Mouse (Mus musculus) heart, embryonic 14.5 days (tissue): ENCODE measurements around the gene Ptprk. TPM values are rescaled to one million over a fixed set of nuclear protein-coding genes. Genes with fewer than 3 reads are reported as not detected.

Source experiments
- ATAC-seq: fragments of 200-750 bp; cut with Nextera tagmentation; 2 replicates; pipeline ENCODE4 v1.8.0; 2017; ENCODE audit warnings: low read depth, moderate TSS enrichment; ENCODE audit not compliant: insufficient number of reproducible peaks, insufficient read depth, low FRiP score
- H3K27ac ChIP-seq, 2 experiments: fragments of 200-500 bp in 1 of 2; fragments of 300-500 bp in 1 of 2; sonication (generic) in 1 of 2; replicated peaks in 1 of 2; 2 replicates each; pipeline ENCODE4 v1.5.1; 2012 to 2014; ENCODE audit warnings: low read depth in 2 of 2, low read length in 2 of 2, control low read depth in 1 of 2, mild to moderate bottlenecking in 1 of 2, mixed read lengths in 1 of 2; ENCODE audit not compliant: control insufficient read depth in 1 of 2, insufficient read depth in 1 of 2
- H3K27me3 ChIP-seq: fragments of 300-500 bp; sonication (generic); 2 replicates; pipeline ENCODE4 v1.6.1; 2014; ENCODE audit warnings: mild to moderate bottlenecking, low read length, control low read depth; ENCODE audit not compliant: control insufficient read depth, insufficient read depth
- H3K36me3 ChIP-seq: fragments of 300-500 bp; sonication (generic); 2 replicates; pipeline ENCODE4 v1.6.1; 2014; ENCODE audit warnings: mild to moderate bottlenecking, control low read depth, low read length, mixed read lengths; ENCODE audit not compliant: control insufficient read depth, insufficient read depth
- H3K4me1 ChIP-seq, 2 experiments: fragments of 200-500 bp in 1 of 2; fragments of 300-500 bp in 1 of 2; sonication (generic) in 1 of 2; 2 replicates each; pipeline ENCODE4 v1.6.1; 2012 to 2014; ENCODE audit warnings: low read length in 2 of 2, control low read depth in 1 of 2, mixed read lengths in 1 of 2; ENCODE audit not compliant: control insufficient read depth in 2 of 2, insufficient read depth in 2 of 2
- H3K4me2 ChIP-seq: fragments of 300-500 bp; sonication (generic); 2 replicates; pipeline ENCODE4 v1.6.1; 2014; ENCODE audit warnings: mild to moderate bottlenecking, low read length
- H3K4me3 ChIP-seq, 2 experiments: fragments of 200-500 bp in 1 of 2; fragments of 300-500 bp in 1 of 2; sonication (generic) in 1 of 2; 2 replicates each; pipeline ENCODE4 v1.5.1; 2012 to 2014; ENCODE audit warnings: low read length in 2 of 2, mild to moderate bottlenecking in 2 of 2, control low read depth in 1 of 2, low read depth in 1 of 2, moderate library complexity in 1 of 2; ENCODE audit not compliant: control insufficient read depth in 1 of 2, insufficient read depth in 1 of 2
- H3K9ac ChIP-seq: fragments of 300-500 bp; sonication (generic); 2 replicates; pipeline ENCODE4 v1.6.1; 2014; ENCODE audit warnings: mild to moderate bottlenecking, low read length
- H3K9me3 ChIP-seq: fragments of 300-500 bp; sonication (generic); 2 replicates; pipeline ENCODE4 v1.6.1; 2016; ENCODE audit warnings: low read length, control low read depth; ENCODE audit not compliant: control insufficient read depth
- WGBS: fragments of 180-500 bp; shearing (Covaris S2); extraction: QIAGEN DNeasy Blood & Tissue Kit; methylation state at CpG from one replicate; pipeline ENCODE4 v1.1.7; 2014; 5-methylcytosine and 5-hydroxymethylcytosine counted together
- polyA plus RNA-seq: library from polyadenylated mRNA; unstranded; fragments of >200 nt; fragmentation: Nextera tagmentation; extraction: Ambion mirVana; gene quantifications from 2 replicates; pipeline ENCODE4 v1.2.1, GENCODE M21; 2014

Gene Ptprk
- polyA plus RNA-seq, 1 experiment from 2014 or later: 43.6 TPM

- Histone ChIP-seq H3K4me1 (no peaks in the 10 kb centered on the region), H3K9me3 (no peaks in the 10 kb centered on the region), H3K36me3 (no peaks in the 10 kb centered on the region), H3K4me3 (no peak overlapping the region), H3K4me2 (no peak overlapping the region), H3K9ac (no peak overlapping the region), H3K27me3 (no peaks in the 10 kb centered on the region), H3K27ac (no peak overlapping the region)
- no peak for ATAC-seq
- 75% methylated on average over 3 of the region's 3 CpGs for WGBS
Observed at GRCm38 (mm10) chr10:28422622-28423021, 348.0 kb downstream of the Ptprk start.

GRCm38 (mm10) chr10:28425371-28425770 is 350.8 kb downstream of the Ptprk start:
- Histone ChIP-seq H3K9ac (no peak overlapping the region), H3K4me2 (no peak overlapping the region), H3K9me3 (no peaks in the 10 kb centered on the region), H3K27ac (no peak overlapping the region), H3K4me3 (no peak overlapping the region), H3K4me1 (no peaks in the 10 kb centered on the region), H3K36me3 (no peaks in the 10 kb centered on the region), H3K27me3 (no peaks in the 10 kb centered on the region)
- ATAC-seq: no peak

- no peak overlapping the region for H3K4me2 ChIP-seq
- H3K27me3 ChIP-seq: no peaks in the 10 kb centered on the region
- no peak overlapping the region for H3K4me3 ChIP-seq
- H3K36me3 ChIP-seq: no peaks in the 10 kb centered on the region
- no peaks in the 10 kb centered on the region for H3K9me3 ChIP-seq
- no peak overlapping the region for H3K9ac ChIP-seq
- no peaks in the 10 kb centered on the region for H3K4me1 ChIP-seq
- 87% methylated on average over 1 of the region's 1 CpGs for WGBS
- H3K27ac ChIP-seq: no peak overlapping the region
- ATAC-seq: no peak
Observed at GRCm38 (mm10) chr10:28436084-28436483, 361.5 kb downstream of the Ptprk start.

GRCm38 (mm10) chr10:28449853-28450252 is 375.2 kb downstream of the Ptprk start:
- H3K9ac ChIP-seq: no peak overlapping the region
- no peaks in the 10 kb centered on the region for H3K4me1 ChIP-seq
- no peak overlapping the region for H3K4me2 ChIP-seq
- no peak overlapping the region for H3K27ac ChIP-seq
- ATAC-seq: no peak
- no peaks in the 10 kb centered on the region for H3K9me3 ChIP-seq
- H3K36me3 ChIP-seq: no peaks in the 10 kb centered on the region
- H3K4me3 ChIP-seq: no peak overlapping the region
- 57% methylated on average over 4 of the region's 4 CpGs for WGBS
- H3K27me3 ChIP-seq: no peaks in the 10 kb centered on the region

- Histone ChIP-seq H3K36me3 (no peaks in the 10 kb centered on the region), H3K4me3 (no peak overlapping the region), H3K9ac (no peak overlapping the region), H3K4me2 (no peak overlapping the region), H3K4me1 (no peaks in the 10 kb centered on the region), H3K9me3 (no peaks in the 10 kb centered on the region), H3K27me3 (no peaks in the 10 kb centered on the region), H3K27ac (no peak overlapping the region)
- 87% methylated on average over 1 of the region's 1 CpGs for WGBS
- ATAC-seq: no peak
Observed at GRCm38 (mm10) chr10:28450642-28451041, 376.0 kb downstream of the Ptprk start.

GRCm38 (mm10) chr10:28458027-28458426 is 383.4 kb downstream of the Ptprk start:
- WGBS: 69% methylated on average over 1 of the region's 1 CpGs
- Histone ChIP-seq H3K4me2 (no peak overlapping the region), H3K36me3 (no peaks in the 10 kb centered on the region), H3K27ac (no peak overlapping the region), H3K9me3 (no peaks in the 10 kb centered on the region), H3K9ac (no peak overlapping the region), H3K4me1 (no peaks in the 10 kb centered on the region), H3K4me3 (no peak overlapping the region), H3K27me3 (no peaks in the 10 kb centered on the region)
- ATAC-seq: no peak

- no peaks in the 10 kb centered on the region for H3K4me1 ChIP-seq
- no peaks in the 10 kb centered on the region for H3K27me3 ChIP-seq
- ATAC-seq: no peak
- no peaks in the 10 kb centered on the region for H3K9me3 ChIP-seq
- H3K9ac ChIP-seq: no peak overlapping the region
- H3K27ac ChIP-seq: no peak overlapping the region
- no peak overlapping the region for H3K4me3 ChIP-seq
- no peak overlapping the region for H3K4me2 ChIP-seq
- no peaks in the 10 kb centered on the region for H3K36me3 ChIP-seq
- 82% methylated on average over 1 of the region's 1 CpGs for WGBS
Observed at GRCm38 (mm10) chr10:28459963-28460362, 385.3 kb downstream of the Ptprk start.

- H3K9ac ChIP-seq: no peak overlapping the region
- 79% methylated on average over 1 of the region's 1 CpGs for WGBS
- H3K4me1 ChIP-seq: no peaks in the 10 kb centered on the region
- H3K27ac ChIP-seq: no peak overlapping the region
- no peaks in the 10 kb centered on the region for H3K9me3 ChIP-seq
- ATAC-seq: no peak
- no peak overlapping the region for H3K4me2 ChIP-seq
- H3K4me3 ChIP-seq: no peak overlapping the region
- 0 out of 2 replicates have a peak, but pooled peaks cover 4% of the 10 kb centered on the region for H3K36me3 ChIP-seq
- no peaks in the 10 kb centered on the region for H3K27me3 ChIP-seq
Observed at GRCm38 (mm10) chr10:28463706-28464105, 389.1 kb downstream of the Ptprk start.
